Mouse (Mus musculus) CD4-positive, CD25-positive, alpha-beta regulatory T cell, adult 2 months (primary cell): ENCODE measurements around the gene Tbc1d21.

Experiments
- DNase-seq: peaks from one replicate; pipeline ENCODE4 v3.0.0-alpha.2; 2012; ENCODE audit warnings: low read depth, low spot score

The Tbc1d21 gene

GRCm38 (mm10) chr9:58370355-58370754, at the start of gene Tbc1d21:
Gene Tbc1d21 (minus strand): TSS chr9:58370455.
- no peak for DNase-seq

GRCm38 (mm10) chr9:58411556-58411955, 41.3 kb upstream of the Tbc1d21 start:
- no peak for DNase-seq

- no peak for DNase-seq
Observed at GRCm38 (mm10) chr9:58410057-58410735, 39.9 kb upstream of the Tbc1d21 start.

GRCm38 (mm10) chr9:58409247-58409646, 39.0 kb upstream of the Tbc1d21 start:
- no peak for DNase-seq

GRCm38 (mm10) chr9:58404412-58404811, 34.2 kb upstream of the Tbc1d21 start:
- DNase-seq = no peak

GRCm38 (mm10) chr9:58401371-58402082, 31.3 kb upstream of the Tbc1d21 start:
- DNase-seq = no peak

- DNase-seq = no peak
Observed at GRCm38 (mm10) chr9:58399609-58400008, 29.4 kb upstream of the Tbc1d21 start.

- no peak for DNase-seq
Observed at GRCm38 (mm10) chr9:58394605-58395004, 24.4 kb upstream of the Tbc1d21 start.

- DNase-seq = no peak
Observed at GRCm38 (mm10) chr9:58393875-58394274, 23.6 kb upstream of the Tbc1d21 start.

GRCm38 (mm10) chr9:58388381-58388780, 18.1 kb upstream of the Tbc1d21 start:
- no peak for DNase-seq

GRCm38 (mm10) chr9:58378878-58379277, 8.6 kb upstream of the Tbc1d21 start:
- DNase-seq = no peak

GRCm38 (mm10) chr9:58373912-58374431, 3.7 kb upstream of the Tbc1d21 start:
- DNase-seq = no peak

GRCm38 (mm10) chr9:58371914-58372313, 1.7 kb upstream of the Tbc1d21 start:
- no peak for DNase-seq

- DNase-seq = peak; percentile 57
Observed at GRCm38 (mm10) chr9:58369644-58370043, 611 bp downstream of the Tbc1d21 start.

GRCm38 (mm10) chr9:58364325-58364724, 5.9 kb downstream of the Tbc1d21 start:
- no peak for DNase-seq

- DNase-seq = no peak
Observed at GRCm38 (mm10) chr9:58361956-58362355, 8.3 kb downstream of the Tbc1d21 start.

- no peak for DNase-seq
Observed at GRCm38 (mm10) chr9:58361373-58361772, 8.9 kb downstream of the Tbc1d21 start.

- DNase-seq = no peak
Observed at GRCm38 (mm10) chr9:58355262-58356050, 14.8 kb downstream of the Tbc1d21 start.

GRCm38 (mm10) chr9:58354701-58355100, 15.6 kb downstream of the Tbc1d21 start:
- no peak for DNase-seq

GRCm38 (mm10) chr9:58353224-58353623, 17.0 kb downstream of the Tbc1d21 start:
- no peak for DNase-seq

GRCm38 (mm10) chr9:58347795-58348194, 22.5 kb downstream of the Tbc1d21 start:
- no peak for DNase-seq

- DNase-seq = no peak
Observed at GRCm38 (mm10) chr9:58346498-58346897, 23.8 kb downstream of the Tbc1d21 start.
